Mouse (Mus musculus): ENCODE results near the gene Pm20d1.

DNA sequence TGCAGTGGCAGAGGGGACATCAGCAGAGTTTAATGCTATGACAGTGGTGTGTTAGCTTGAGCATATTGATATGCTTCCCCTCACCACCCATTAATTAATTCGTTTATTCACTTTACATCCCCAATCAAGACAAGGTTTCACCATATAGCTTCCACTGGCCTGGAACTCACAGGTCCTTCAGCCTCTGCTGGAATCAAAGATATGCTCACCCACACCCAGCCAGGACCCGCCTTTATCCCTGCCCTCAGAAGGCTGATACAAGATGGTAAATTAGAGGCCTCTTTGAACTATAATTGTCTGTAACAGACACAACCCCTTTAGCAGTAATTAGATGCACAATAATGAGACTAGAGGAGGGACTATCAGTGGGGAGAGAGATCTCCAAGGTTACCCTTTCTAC is 12.5 kb downstream of the Pm20d1 start:
- TF ChIP-seq CTCF (IDR thresholded peaks at IDR 0.05; ENCODE audit: insufficient read depth, low read length) (no peak), POLR2A (IDR thresholded peaks at IDR 0.05; ENCODE audit: borderline replicate concordance, extremely low read depth, low read depth, low read length) (no peak)
